Mouse (Mus musculus) neural tube, embryonic 15.5 days (tissue): Measurements from ENCODE around the gene Usb1. TPM values are rescaled to one million over a fixed set of nuclear protein-coding genes. Genes with fewer than 3 reads are reported as not detected.

Source experiments
- ATAC-seq: fragments of 200-750 bp; cut with Nextera tagmentation; 2 replicates; pipeline ENCODE4 v1.8.0; 2017; ENCODE audit warnings: mild to moderate bottlenecking, moderate TSS enrichment, moderate library complexity; ENCODE audit not compliant: low FRiP score
- H3K27ac ChIP-seq: fragments of 300-500 bp; sonication (generic); replicated peaks from 2 replicates; pipeline ENCODE4 v1.5.1; 2015; ENCODE audit warnings: mild to moderate bottlenecking, inconsistent platforms
- H3K27me3 ChIP-seq: fragments of 300-500 bp; sonication (generic); replicated peaks from 2 replicates; pipeline ENCODE4 v1.6.1; 2015; ENCODE audit warnings: inconsistent platforms
- H3K36me3 ChIP-seq: fragments of 300-500 bp; sonication (generic); 2 replicates; pipeline ENCODE4 v1.6.1; 2015; ENCODE audit warnings: inconsistent platforms
- H3K4me1 ChIP-seq: fragments of 300-500 bp; sonication (generic); 2 replicates; pipeline ENCODE4 v1.6.1; 2015; ENCODE audit warnings: inconsistent platforms
- H3K4me2 ChIP-seq: fragments of 300-500 bp; sonication (generic); 2 replicates; pipeline ENCODE4 v1.6.1; 2015; ENCODE audit warnings: inconsistent platforms, mild to moderate bottlenecking, moderate library complexity
- H3K4me3 ChIP-seq: fragments of 300-500 bp; sonication (generic); replicated peaks from 2 replicates; pipeline ENCODE4 v1.5.1; 2015; ENCODE audit warnings: mild to moderate bottlenecking, inconsistent platforms
- H3K9ac ChIP-seq: fragments of 300-500 bp; sonication (generic); replicated peaks from 2 replicates; pipeline ENCODE4 v1.6.1; 2015; ENCODE audit warnings: mild to moderate bottlenecking, inconsistent platforms
- H3K9me3 ChIP-seq: fragments of 300-500 bp; sonication (generic); replicated peaks from 2 replicates; pipeline ENCODE4 v1.6.1; 2016; ENCODE audit warnings: inconsistent platforms
- WGBS: fragments of 180-500 bp; shearing (Covaris S2); methylation state at CpG from one replicate; pipeline ENCODE4 v1.1.7; 2015; ENCODE audit warnings: mixed read lengths; 5-methylcytosine and 5-hydroxymethylcytosine counted together
- polyA plus RNA-seq: library from polyadenylated mRNA; unstranded; fragments of >200 nt; fragmentation: Nextera tagmentation; extraction: Ambion mirVana; gene quantifications from 2 replicates; pipeline ENCODE4 v1.2.1, GENCODE M21; 2015

Usb1 gene
- polyA plus RNA-seq, 1 experiment from 2014 or later, result 30.1 TPM

GRCm38 (mm10) chr8:95341721-95342120 is 9.6 kb downstream of the Usb1 start:
- WGBS, result 72% methylated on average over 5 of the region's 5 CpGs
- no peaks in the 10 kb centered on the region for H3K27me3 ChIP-seq
- no peak overlapping the region for H3K4me3 ChIP-seq
- no peaks in the 10 kb centered on the region for H3K9me3 ChIP-seq
- no peak overlapping the region for H3K4me2 ChIP-seq
- no peak overlapping the region for H3K27ac ChIP-seq
- H3K4me1 ChIP-seq, result no peaks in the 10 kb centered on the region
- no peak overlapping the region for H3K9ac ChIP-seq
- no peak for ATAC-seq
- H3K36me3 ChIP-seq, result peaks cover 67% of the 10 kb centered on the region

GRCm38 (mm10) chr8:95344668-95345067 is 12.6 kb downstream of the Usb1 start:
- peaks cover 21% of the 10 kb centered on the region for H3K4me1 ChIP-seq
- H3K36me3 ChIP-seq, result peaks cover 45% of the 10 kb centered on the region
- no peak overlapping the region for H3K4me2 ChIP-seq
- WGBS, result 77% methylated on average over 6 of the region's 6 CpGs
- no peak overlapping the region for H3K9ac ChIP-seq
- no peaks in the 10 kb centered on the region for H3K27me3 ChIP-seq
- no peak for ATAC-seq
- H3K4me3 ChIP-seq, result no peak overlapping the region
- H3K9me3 ChIP-seq, result no peaks in the 10 kb centered on the region
- no peak overlapping the region for H3K27ac ChIP-seq

- no peaks in the 10 kb centered on the region for H3K27me3 ChIP-seq
- peak; percentile 49 for ATAC-seq
Measured at GRCm38 (mm10) chr8:95346643-95347545, 14.8 kb downstream of the Usb1 start.

GRCm38 (mm10) chr8:95348356-95348755 is 16.3 kb downstream of the Usb1 start:
- H3K27ac ChIP-seq, result peak overlapping the region; percentile 63; the same call in 1 of the 2 replicates
- no peaks in the 10 kb centered on the region for H3K27me3 ChIP-seq
- no peak overlapping the region for H3K9ac ChIP-seq
- peaks cover 18% of the 10 kb centered on the region for H3K36me3 ChIP-seq
- H3K4me2 ChIP-seq, result peak overlapping the region; percentile 32; the same call in 1 of the 2 replicates
- ATAC-seq, result no peak
- no peaks in the 10 kb centered on the region for H3K9me3 ChIP-seq
- peaks cover 42% of the 10 kb centered on the region for H3K4me1 ChIP-seq
- WGBS, result 92% methylated on average over 2 of the region's 2 CpGs
- H3K4me3 ChIP-seq, result no peak overlapping the region

More at GRCm38 (mm10) chr8:95346643-95347545, 14.8 kb downstream of the Usb1 start:
- no peak overlapping the region for H3K4me2 ChIP-seq
- 17% methylated on average over 8 of the region's 8 CpGs for WGBS
- H3K4me1 ChIP-seq, result peaks cover 38% of the 10 kb centered on the region
- H3K9ac ChIP-seq, result no peak overlapping the region
- no peak overlapping the region for H3K4me3 ChIP-seq
- H3K27ac ChIP-seq, result 0 out of 2 replicates have a peak overlapping the region, but pooled peaks have one; percentile 5
- H3K36me3 ChIP-seq, result peaks cover 32% of the 10 kb centered on the region
- H3K9me3 ChIP-seq, result no peaks in the 10 kb centered on the region

DNA sequence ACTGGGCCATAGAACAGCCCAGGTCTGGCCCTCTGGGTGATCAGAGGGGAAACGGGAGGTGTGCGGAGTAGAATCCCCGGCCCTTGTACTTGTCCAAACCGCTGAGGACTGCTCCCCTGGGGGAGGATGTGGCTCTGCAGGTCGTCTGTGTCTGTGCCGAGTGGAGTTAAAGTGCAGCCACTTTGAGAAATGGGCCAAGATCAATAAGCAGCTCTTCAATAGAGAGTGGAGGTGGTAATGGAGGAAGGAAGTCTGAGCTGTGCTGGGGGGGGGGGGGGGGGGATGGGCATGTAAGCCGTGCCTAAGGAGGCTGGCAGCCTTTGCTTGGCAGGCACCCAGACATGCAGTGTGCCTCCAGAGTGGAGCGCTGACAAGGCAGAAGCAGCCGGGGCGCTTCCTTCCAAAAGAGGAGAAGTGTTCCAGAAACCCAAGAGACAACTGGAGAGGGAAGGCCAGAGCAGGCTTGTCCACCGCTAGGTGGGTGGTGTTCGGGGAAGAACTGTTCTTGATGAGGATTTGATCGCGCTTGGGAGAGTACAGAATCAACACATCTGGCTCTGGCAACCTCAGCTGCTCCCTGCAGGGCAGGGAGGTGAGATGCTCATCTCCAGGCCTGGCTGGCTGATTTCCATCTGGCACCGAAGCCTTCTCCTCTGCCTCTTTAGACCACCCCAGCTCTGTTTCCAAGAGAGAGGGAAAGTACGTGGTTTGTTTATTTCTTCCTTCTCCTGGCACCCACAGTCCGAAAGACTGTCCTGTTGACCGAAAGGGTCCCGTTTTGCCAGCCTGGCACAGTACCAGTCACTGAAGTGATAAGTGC is 16.9 kb downstream of the Usb1 start:
- H3K4me2 ChIP-seq, result peak overlapping the region; percentile 32
- H3K4me3 ChIP-seq, result no peak overlapping the region
- H3K4me1 ChIP-seq, result peaks cover 49% of the 10 kb centered on the region
- no peaks in the 10 kb centered on the region for H3K27me3 ChIP-seq
- no peak for ATAC-seq
- H3K27ac ChIP-seq, result peak overlapping the region; percentile 63; the same call in 1 of the 2 replicates
- H3K9me3 ChIP-seq, result no peaks in the 10 kb centered on the region
- no peak overlapping the region for H3K9ac ChIP-seq
- peaks cover 11% of the 10 kb centered on the region for H3K36me3 ChIP-seq
- 46% methylated on average over 19 of the region's 19 CpGs for WGBS

GRCm38 (mm10) chr8:95351461-95351860 is 19.4 kb downstream of the Usb1 start:
- peaks cover 69% of the 10 kb centered on the region for H3K4me1 ChIP-seq
- H3K27me3 ChIP-seq, result no peaks in the 10 kb centered on the region

DNA sequence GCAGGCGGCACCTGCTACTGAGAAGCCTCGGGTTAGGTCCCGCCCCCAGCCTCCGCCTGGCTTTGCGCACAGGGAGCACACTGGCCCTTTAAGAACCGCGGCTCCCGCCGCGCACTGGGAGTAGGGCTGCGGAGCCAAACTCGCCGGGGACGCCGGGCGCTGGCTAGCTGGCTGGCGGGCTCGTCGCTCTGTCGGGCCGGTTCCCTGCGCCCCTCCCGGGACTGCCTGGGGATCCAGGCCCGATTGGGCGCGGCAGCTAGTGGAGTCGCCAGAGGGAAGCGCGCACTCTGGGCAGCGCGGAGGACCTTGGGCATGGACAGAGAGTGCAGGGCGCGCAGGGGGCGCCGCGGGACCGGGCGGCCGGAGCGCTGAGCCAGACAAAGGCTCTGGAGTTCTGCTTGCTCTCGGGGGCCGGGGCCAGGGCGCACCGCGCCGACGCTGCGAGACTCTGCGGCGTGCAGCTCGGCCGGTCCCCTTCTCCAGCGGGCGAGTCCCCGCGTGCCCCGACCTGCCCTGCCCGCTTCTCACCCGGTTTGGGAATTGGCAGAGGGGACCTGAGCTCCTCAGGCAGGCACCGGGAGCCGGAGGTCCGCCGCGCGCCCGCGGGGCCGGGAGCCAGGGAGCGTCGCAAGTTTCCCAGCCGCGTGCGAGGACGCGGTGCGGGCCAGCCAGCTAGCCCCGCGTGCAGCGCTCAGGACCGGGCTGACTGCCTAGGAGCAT is 20.2 kb downstream of the Usb1 start, which contains the start of gene Mmp15:
Mmp15 (plus strand) TSS at position 118 of the 720 bp plus-strand sequence.
- Histone ChIP-seq H3K9me3 (no peaks in the 10 kb centered on the region), H3K4me1 (peaks cover 71% of the 10 kb centered on the region), H3K4me3 (peak within 1 kb of the TSS; percentile 91), H3K4me2 (peak within 1 kb of the TSS; percentile 75), H3K36me3 (no peaks in the 10 kb centered on the region), H3K27me3 (no peaks in the 10 kb centered on the region), H3K9ac (peak within 1 kb of the TSS; percentile 83), H3K27ac (peak within 1 kb of the TSS; percentile 85)
- under 1% methylated on average over 77 of the region's 80 CpGs for WGBS
- ATAC-seq, result peak; percentile 65

More at GRCm38 (mm10) chr8:95351461-95351860, 19.4 kb downstream of the Usb1 start:
- Histone ChIP-seq H3K9me3 (no peaks in the 10 kb centered on the region), H3K27ac (peak overlapping the region; percentile 85; the same call in 1 of the 2 replicates), H3K9ac (peak overlapping the region; percentile 83), H3K4me3 (peak overlapping the region; percentile 91), H3K4me2 (peak overlapping the region; percentile 75), H3K36me3 (no peaks in the 10 kb centered on the region)
- 2% methylated on average over 15 of the region's 15 CpGs for WGBS
- 0 out of 2 replicates have a peak, but pooled peaks have one; percentile 25 for ATAC-seq

- Histone ChIP-seq H3K4me2 (peak overlapping the region; percentile 75), H3K36me3 (no peaks in the 10 kb centered on the region), H3K27me3 (no peaks in the 10 kb centered on the region), H3K9ac (peak overlapping the region; percentile 83), H3K4me3 (peak overlapping the region; percentile 91), H3K9me3 (no peaks in the 10 kb centered on the region), H3K4me1 (peaks cover 70% of the 10 kb centered on the region), H3K27ac (peak overlapping the region; percentile 85)
- WGBS, result 1% methylated on average over 62 of the region's 62 CpGs
- ATAC-seq, result peak; percentile 50
Measured at GRCm38 (mm10) chr8:95352871-95353866, 21.1 kb downstream of the Usb1 start.

GRCm38 (mm10) chr8:95354606-95355005 is 22.5 kb downstream of the Usb1 start:
- Histone ChIP-seq H3K4me3 (no peak overlapping the region), H3K36me3 (no peaks in the 10 kb centered on the region), H3K27ac (no peak overlapping the region), H3K4me1 (peaks cover 64% of the 10 kb centered on the region), H3K4me2 (peak overlapping the region; percentile 75), H3K9ac (no peak overlapping the region), H3K27me3 (no peaks in the 10 kb centered on the region), H3K9me3 (no peaks in the 10 kb centered on the region)
- 88% methylated on average over 2 of the region's 2 CpGs for WGBS
- ATAC-seq, result no peak
